Mouse (Mus musculus): ENCODE measurements at regions not wholly inside any gene's neighbourhood (a gene's known extent, or its start where the extent isn't known, plus 50 kb on each side); places are given as distances from the start of the nearest gene placed in this dataset.

GRCm38 (mm10) chr15:29356395-29356794 is 816.0 kb upstream of the Ctnnd2 start:
- 86% methylated on average over 4 of the region's 4 CpGs for WGBS
- Histone ChIP-seq H3K4me2 (replicated peaks) (no peak overlapping the region), H3K9me3 (no peaks in the 10 kb centered on the region), H3K4me1 (no peaks in the 10 kb centered on the region), H3K27me3 (replicated peaks) (no peaks in the 10 kb centered on the region), H3K27ac (no peak overlapping the region), H3K4me3 (no peak overlapping the region), H3K36me3 (no peaks in the 10 kb centered on the region), H3K9ac (no peak overlapping the region)
- ATAC-seq (ENCODE audit: low FRiP score, low read depth) = no peak

- no peak for ATAC-seq (ENCODE audit: low FRiP score, low read depth)
- Histone ChIP-seq H3K4me3 (no peak overlapping the region), H3K27me3 (replicated peaks) (no peaks in the 10 kb centered on the region), H3K27ac (no peak overlapping the region), H3K4me1 (no peaks in the 10 kb centered on the region), H3K4me2 (replicated peaks) (no peak overlapping the region), H3K36me3 (no peaks in the 10 kb centered on the region), H3K9me3 (no peaks in the 10 kb centered on the region), H3K9ac (no peak overlapping the region)
- 91% methylated on average over 4 of the region's 4 CpGs for WGBS
These were observed 772.5 kb upstream of the Ctnnd2 start for GRCm38 (mm10) chr15:29399881-29400280.

- H3K27me3 ChIP-seq (replicated peaks) = no peaks in the 10 kb centered on the region
- no peak overlapping the region for H3K27ac ChIP-seq
- H3K4me3 ChIP-seq = no peak overlapping the region
- 0 out of 2 replicates have a peak, but pooled peaks cover 3% of the 10 kb centered on the region for H3K4me1 ChIP-seq
- no peak overlapping the region for H3K9ac ChIP-seq
- no peak overlapping the region for H3K4me2 ChIP-seq (replicated peaks)
- ATAC-seq (ENCODE audit: low FRiP score, low read depth) = peak; percentile 75
- H3K9me3 ChIP-seq = no peaks in the 10 kb centered on the region
- WGBS = 21% methylated on average over 4 of the region's 4 CpGs
- no peaks in the 10 kb centered on the region for H3K36me3 ChIP-seq
These were observed 739.2 kb upstream of the Ctnnd2 start for GRCm38 (mm10) chr15:29433033-29433739.

- Histone ChIP-seq H3K4me3 (no peak overlapping the region), H3K9ac (no peak overlapping the region), H3K27ac (no peak overlapping the region), H3K36me3 (no peaks in the 10 kb centered on the region), H3K4me2 (replicated peaks) (no peak overlapping the region), H3K27me3 (replicated peaks) (no peaks in the 10 kb centered on the region), H3K4me1 (0 out of 2 replicates have a peak, but pooled peaks cover 3% of the 10 kb centered on the region), H3K9me3 (no peaks in the 10 kb centered on the region)
- peak; percentile 84 for ATAC-seq (ENCODE audit: low FRiP score, low read depth)
- 47% methylated on average over 3 of the region's 3 CpGs for WGBS
These were observed 734.6 kb upstream of the Ctnnd2 start for GRCm38 (mm10) chr15:29437699-29438326.

GRCm38 (mm10) chr15:29447876-29448275 is 724.5 kb upstream of the Ctnnd2 start:
- 93% methylated on average over 2 of the region's 2 CpGs for WGBS
- Histone ChIP-seq H3K4me2 (replicated peaks) (no peak overlapping the region), H3K4me3 (no peak overlapping the region), H3K36me3 (no peaks in the 10 kb centered on the region), H3K4me1 (no peaks in the 10 kb centered on the region), H3K27me3 (replicated peaks) (no peaks in the 10 kb centered on the region), H3K9ac (no peak overlapping the region), H3K27ac (no peak overlapping the region), H3K9me3 (no peaks in the 10 kb centered on the region)
- no peak for ATAC-seq (ENCODE audit: low FRiP score, low read depth)

GRCm38 (mm10) chr15:29485136-29485535 is 687.3 kb upstream of the Ctnnd2 start:
- no peak for ATAC-seq (ENCODE audit: low FRiP score, low read depth)
- Histone ChIP-seq H3K4me2 (replicated peaks) (no peak overlapping the region), H3K4me3 (no peak overlapping the region), H3K9ac (no peak overlapping the region), H3K27ac (no peak overlapping the region), H3K4me1 (no peaks in the 10 kb centered on the region), H3K27me3 (replicated peaks) (no peaks in the 10 kb centered on the region), H3K36me3 (no peaks in the 10 kb centered on the region), H3K9me3 (no peaks in the 10 kb centered on the region)
- WGBS = 84% methylated on average over 2 of the region's 2 CpGs

GRCm38 (mm10) chr15:29529974-29530373 is 642.4 kb upstream of the Ctnnd2 start:
- H3K9me3 ChIP-seq = no peaks in the 10 kb centered on the region
- ATAC-seq (ENCODE audit: low FRiP score, low read depth) = no peak
- H3K9ac ChIP-seq = no peak overlapping the region
- H3K27me3 ChIP-seq (replicated peaks) = no peaks in the 10 kb centered on the region
- WGBS = 69% methylated on average over 2 of the region's 2 CpGs
- H3K4me3 ChIP-seq = no peak overlapping the region
- no peaks in the 10 kb centered on the region for H3K4me1 ChIP-seq
- no peak overlapping the region for H3K4me2 ChIP-seq (replicated peaks)
- H3K36me3 ChIP-seq = no peaks in the 10 kb centered on the region
- no peak overlapping the region for H3K27ac ChIP-seq

GRCm38 (mm10) chr15:29568411-29568810 is 604.0 kb upstream of the Ctnnd2 start:
- no peak overlapping the region for H3K4me2 ChIP-seq (replicated peaks)
- no peak for ATAC-seq (ENCODE audit: low FRiP score, low read depth)
- WGBS = 78% methylated on average over 1 of the region's 1 CpGs
- H3K4me1 ChIP-seq = no peaks in the 10 kb centered on the region
- no peak overlapping the region for H3K9ac ChIP-seq
- no peaks in the 10 kb centered on the region for H3K27me3 ChIP-seq (replicated peaks)
- no peak overlapping the region for H3K27ac ChIP-seq
- H3K4me3 ChIP-seq = no peak overlapping the region
- H3K9me3 ChIP-seq = no peaks in the 10 kb centered on the region
- H3K36me3 ChIP-seq = no peaks in the 10 kb centered on the region
